Mouse (Mus musculus): ENCODE measurements around the gene Mars2.

Gene Mars2

DNA sequence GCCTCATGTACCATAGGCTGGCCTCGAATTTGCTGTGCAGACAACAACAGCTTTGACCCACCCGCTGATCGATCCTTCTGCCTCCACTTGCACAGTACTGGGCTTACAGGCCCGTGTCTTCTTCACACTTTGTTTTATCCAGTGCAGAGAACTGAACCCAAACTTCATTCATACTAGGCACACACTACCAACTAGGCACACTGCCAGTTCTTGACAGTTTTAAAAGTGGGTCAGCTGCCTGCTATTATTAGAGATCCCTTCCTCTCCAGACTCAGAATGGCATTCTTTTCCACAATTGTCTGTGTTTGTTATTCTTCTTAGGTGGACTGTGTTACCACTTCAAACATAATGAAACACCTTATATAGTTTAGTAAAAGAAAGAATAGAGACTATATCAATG, 15.6 kb upstream of the Mars2 start:
- no peak for DNase-seq (ENCODE audit: extremely low read depth, low read depth, low spot score)

DNA sequence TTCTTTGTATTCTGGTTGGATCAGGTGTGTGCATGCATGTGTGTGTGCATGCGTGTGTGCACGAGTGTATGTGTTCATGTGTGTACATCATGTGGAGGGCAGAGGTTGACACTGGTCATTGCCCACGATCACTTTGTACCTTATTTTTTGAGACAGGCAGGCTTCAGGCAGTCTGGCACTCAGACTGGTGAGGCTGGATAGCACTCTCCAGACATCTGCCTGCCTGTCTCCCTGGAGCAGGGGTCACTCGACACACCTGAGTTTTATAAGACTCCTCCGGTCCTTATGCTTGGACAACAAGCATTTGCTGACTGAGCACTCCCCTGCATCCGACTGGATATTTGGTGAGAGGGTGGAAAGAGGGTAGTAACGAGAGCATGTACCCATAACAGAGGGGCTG, 14.0 kb upstream of the Mars2 start:
- DNase-seq (ENCODE audit: extremely low read depth, low read depth, low spot score) = no peak

DNA sequence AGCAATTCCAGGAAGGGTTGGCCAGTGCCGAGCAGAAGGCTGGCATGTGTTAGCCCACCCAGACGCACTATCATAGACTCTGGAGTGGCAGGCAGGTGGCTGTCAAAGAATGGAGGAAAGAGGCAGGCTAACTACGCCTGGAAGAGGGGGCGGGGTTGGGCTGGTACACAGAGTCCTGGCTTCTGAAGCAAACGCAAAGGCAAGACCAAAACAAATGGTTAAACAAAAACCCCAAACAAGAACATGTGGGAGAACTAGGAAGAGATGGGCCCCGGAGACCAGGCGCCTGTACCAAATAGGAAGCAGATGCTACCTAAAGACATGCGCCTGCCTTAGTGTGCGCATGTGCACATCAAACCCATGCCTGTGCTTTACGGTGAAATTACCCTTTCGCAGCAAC, 12.9 kb upstream of the Mars2 start:
- DNase-seq (ENCODE audit: extremely low read depth, low read depth, low spot score) = no peak

GRCm38 (mm10) chr1:55225398-55225797, 11.6 kb upstream of the Mars2 start:
- DNase-seq (ENCODE audit: extremely low read depth, low read depth, low spot score) = no peak

DNA sequence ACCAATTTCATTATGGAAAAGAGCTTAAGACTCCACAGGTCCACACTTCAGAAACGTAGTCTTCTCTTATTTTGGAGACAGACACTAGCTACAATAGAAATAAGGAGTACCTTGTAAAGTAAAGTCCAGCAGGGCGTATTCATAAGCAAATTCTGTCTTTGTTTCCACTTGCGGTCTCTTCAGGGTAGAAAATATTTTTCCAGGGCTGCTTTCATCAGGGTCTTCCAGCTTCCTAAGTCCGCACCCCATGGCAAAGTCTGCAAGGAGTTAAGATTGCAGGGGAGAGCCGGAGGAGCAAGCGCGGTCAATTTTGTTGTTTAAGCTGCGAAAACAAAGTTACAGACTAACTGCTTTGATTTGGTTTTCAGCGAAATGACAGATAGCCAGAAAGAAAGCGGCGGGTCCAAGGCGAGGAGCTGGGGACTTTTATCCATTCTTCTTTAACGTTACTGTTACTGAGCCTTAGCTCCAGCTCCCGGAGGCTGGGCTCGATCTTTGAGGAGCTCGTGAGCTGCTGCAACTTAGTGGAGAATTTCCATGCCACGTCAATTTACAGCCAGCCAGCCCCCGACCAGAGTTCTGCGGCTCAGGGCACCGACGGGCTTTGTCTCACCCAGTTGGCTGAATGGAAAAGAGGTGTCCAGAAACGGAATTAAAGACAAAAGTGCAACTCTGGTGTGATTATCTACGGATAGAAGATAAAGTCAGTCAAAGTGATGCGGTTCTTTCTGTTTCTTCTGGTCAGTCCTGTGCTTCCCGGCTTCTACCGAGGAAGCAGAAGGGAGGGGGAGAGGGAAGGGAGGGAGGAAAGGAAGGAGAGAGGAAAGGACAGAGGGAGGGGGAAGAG, 10.7 kb upstream of the Mars2 start, which contains the start of gene Rftn2:
Rftn2 (minus strand) TSS at position 772 of the 847 bp plus-strand sequence.
- DNase-seq (ENCODE audit: extremely low read depth, low read depth, low spot score) = no peak

GRCm38 (mm10) chr1:55227376-55227775, 9.6 kb upstream of the Mars2 start:
- DNase-seq (ENCODE audit: extremely low read depth, low read depth, low spot score) = no peak

- no peak for DNase-seq (ENCODE audit: extremely low read depth, low read depth, low spot score)
Measured at GRCm38 (mm10) chr1:55228256-55228884, 8.6 kb upstream of the Mars2 start.

GRCm38 (mm10) chr1:55234910-55235520, 2.0 kb upstream of the Mars2 start:
- DNase-seq (ENCODE audit: extremely low read depth, low read depth, low spot score) = no peak

GRCm38 (mm10) chr1:55236487-55236886, 490 bp upstream of the Mars2 start:
- DNase-seq (ENCODE audit: extremely low read depth, low read depth, low spot score) = no peak

DNA sequence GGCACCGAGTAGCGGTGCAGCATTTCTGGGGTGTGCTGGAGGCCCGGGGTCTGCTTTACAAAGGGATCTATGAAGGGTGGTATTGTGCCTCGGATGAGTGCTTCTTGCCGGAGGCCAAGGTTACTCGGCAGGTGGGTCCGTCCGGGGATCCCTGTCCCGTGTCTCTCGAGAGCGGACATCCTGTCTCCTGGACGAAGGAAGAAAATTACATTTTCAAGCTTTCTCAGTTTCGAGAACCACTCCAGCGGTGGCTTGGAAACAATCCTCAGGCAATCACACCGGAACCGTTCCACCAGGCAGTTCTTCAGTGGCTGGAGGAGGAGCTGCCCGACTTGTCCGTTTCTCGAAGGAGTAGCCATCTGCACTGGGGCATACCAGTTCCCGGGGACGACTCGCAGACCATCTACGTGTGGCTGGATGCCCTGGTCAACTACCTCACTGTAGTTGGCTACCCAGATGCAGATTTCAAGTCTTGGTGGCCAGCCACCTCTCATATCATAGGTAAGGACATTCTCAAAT, 725 bp downstream of the Mars2 start:
- DNase-seq (ENCODE audit: extremely low read depth, low read depth, low spot score) = no peak

DNA sequence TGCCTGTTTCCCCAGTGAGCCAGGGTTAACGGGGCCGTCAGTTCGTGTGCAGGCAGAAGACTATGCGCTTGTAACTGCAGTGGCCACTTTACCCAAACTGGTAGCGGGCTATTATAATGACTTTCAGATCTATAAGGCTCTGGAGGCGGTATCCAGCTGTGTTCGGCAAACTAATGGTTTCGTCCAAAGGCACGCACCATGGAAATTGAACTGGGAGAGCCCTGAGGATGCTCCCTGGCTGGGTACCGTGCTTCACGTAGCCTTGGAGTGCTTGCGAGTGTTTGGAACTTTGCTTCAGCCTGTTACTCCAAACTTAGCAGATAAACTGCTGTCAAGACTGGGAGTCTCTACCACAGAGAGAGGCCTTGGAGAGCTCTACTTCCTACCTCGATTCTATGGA, 1.5 kb downstream of the Mars2 start:
- no peak for DNase-seq (ENCODE audit: extremely low read depth, low read depth, low spot score)

DNA sequence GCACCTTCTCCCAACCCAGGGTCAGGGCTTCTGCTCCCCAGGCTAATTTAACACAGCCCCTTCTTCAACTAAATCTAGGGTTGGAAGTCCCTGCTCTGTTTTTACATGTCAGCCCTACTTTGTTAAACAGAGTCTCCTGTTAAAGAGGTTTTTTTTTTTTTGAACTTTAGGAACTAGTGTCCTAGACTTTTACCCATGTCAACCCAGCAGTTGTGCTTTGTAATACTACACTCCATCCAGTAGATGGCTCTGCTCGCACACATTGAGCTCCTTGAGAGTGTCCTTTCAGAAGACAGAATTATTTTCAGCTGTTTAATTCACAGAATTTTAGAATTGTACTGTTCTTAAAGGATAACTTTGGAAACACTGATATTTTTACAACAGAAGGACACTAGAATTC, 2.3 kb downstream of the Mars2 start:
- DNase-seq (ENCODE audit: extremely low read depth, low read depth, low spot score) = no peak

- no peak for DNase-seq (ENCODE audit: extremely low read depth, low read depth, low spot score)
Measured at GRCm38 (mm10) chr1:55246374-55246773, 9.4 kb downstream of the Mars2 start.

DNA sequence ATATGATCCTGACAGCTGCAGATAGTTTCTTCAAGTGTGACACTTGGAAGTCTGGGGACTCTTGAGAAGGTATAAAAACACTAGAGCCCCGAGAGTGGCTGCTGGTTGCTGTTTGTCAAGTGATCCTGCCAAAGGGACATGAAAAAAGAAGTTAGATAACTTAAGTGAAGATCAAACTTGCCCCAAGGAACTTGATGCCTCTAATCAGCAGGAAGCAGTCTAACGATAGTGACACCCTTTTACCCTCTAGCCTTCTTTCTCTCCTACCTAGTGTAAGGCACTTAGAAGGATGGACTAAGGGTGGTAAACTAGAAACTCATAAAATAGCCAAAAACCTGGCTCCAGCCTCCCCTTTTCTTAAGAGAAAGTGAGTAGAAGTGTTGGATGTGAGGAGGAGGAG, 27.4 kb downstream of the Mars2 start:
- no peak for DNase-seq (ENCODE audit: extremely low read depth, low read depth, low spot score)

GRCm38 (mm10) chr1:55265447-55265846, 28.5 kb downstream of the Mars2 start:
- no peak for DNase-seq (ENCODE audit: extremely low read depth, low read depth, low spot score)

DNA sequence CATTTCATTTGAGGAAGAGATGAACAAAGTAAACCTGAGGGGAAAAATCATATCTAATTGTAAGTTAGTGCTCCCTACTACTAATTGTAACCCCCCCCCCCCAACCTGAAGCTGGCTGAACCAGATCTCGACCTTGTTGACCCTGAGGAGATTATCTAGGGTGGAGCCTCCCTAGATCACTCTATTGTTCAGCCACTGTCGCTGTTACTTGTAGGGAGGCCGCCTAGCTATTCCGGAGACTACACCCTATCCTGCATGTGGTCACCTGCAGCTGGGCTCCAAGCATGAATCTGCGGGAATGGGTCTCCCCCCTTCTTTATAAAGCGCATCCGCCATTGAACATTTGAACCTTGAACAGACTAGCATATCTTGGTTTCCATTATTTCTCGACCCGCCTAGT, 42.1 kb downstream of the Mars2 start:
- no peak for DNase-seq (ENCODE audit: extremely low read depth, low read depth, low spot score)
